Mouse (Mus musculus): ENCODE data around the gene Vdac2.

Gene Vdac2

DNA sequence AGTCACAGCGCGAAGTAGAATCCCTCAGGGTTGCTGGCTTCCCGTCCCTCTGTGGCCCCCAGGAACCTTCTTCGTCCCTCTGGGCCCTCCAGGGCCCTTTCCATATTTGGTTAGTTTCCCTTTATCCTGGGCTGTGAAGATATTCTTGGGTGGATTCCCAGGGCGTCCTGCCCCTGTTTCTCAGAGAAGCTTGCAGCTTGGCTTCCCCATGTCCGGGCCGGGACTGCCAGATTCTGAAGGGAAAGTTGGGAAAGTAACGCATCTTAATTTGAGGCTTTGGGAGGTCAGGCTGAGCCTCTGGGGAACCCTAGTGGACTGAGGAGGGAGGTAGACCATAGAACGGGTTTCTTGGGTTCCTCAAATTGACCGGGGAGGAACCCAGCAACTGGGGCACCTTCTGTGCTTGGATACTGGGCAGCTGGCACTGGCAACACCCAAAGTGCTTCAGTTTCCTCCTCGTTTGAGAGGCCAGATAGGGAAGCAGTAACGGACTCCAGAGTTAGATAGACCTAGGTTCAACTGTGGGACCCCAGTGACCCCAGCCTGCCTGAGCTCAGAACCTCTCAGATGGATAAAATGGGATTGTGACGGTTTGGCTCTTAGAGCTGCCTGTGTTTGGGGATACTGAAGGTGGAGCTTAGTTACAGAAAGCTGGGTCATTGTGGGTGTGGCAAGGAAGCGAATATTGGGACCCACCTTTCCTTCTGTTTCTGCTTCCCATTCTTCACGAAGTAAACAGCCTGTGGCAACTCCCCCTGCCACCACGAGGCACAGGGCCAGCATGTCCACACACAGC lies 27.2 kb downstream of the Vdac2 start:
- no peak for DNase-seq (ENCODE audit: low spot score in 2 of 2)

DNA sequence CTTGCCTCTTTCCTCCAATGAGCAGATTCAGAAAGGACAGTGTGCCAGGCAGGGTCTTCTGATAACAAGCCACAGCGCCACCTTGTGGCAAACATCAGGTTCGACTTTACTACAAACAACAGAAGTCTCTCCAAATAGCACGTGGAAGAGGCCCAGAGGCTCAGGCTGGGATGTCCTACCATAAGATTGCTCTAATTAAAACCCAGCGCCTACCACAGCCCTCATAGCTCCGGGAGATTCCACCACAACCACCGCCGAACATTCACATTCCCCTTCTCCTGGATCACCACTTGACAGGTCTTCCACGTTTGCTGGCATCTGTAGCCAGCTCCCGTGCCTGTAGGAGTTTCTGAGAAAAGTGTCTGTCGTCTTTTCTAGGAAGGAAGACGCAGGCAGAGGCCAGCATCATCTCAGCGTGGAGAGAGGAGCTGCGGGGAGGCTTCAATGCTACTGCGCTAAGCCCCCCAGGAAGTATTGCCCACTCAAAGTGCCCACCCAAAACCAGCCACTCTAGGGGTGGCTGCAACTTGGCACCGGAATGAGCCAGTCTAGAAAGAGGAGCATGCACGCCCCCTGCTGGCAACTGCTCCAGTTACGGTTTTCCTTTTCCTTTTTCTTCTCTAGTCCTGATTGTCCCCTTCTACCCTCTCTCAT lies 28.5 kb downstream of the Vdac2 start:
- peak; percentile 50 to 68 for DNase-seq (ENCODE audit: low spot score in 2 of 2)

GRCm38 (mm10) chr14:21854271-21854670 lies 29.2 kb downstream of the Vdac2 start:
- DNase-seq (ENCODE audit: low spot score in 2 of 2): no peak

DNA sequence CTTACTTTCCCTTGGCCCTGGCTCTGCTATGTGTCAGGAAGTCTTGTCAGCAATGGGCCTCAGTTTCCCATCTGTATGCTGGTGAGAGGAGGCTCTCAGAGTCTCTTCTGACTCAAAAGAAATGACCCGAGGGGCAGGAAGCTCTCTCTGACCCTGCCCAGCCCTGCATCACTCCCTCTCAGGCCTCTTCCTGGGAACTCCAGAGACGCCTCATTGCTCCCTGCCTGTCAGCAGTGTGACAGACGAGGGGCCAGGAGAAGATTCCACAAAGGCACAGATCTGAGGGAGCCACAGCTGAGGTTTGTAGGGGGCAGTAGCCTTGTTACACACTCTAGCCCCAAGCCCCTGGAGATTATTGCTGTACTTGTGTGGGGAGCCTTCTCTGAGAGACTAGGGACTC lies 30.9 kb downstream of the Vdac2 start:
- no peak for DNase-seq (ENCODE audit: low spot score in 2 of 2)

- no peak for DNase-seq (ENCODE audit: low spot score in 2 of 2)
Observed at GRCm38 (mm10) chr14:21856886-21857285, 31.8 kb downstream of the Vdac2 start.

DNA sequence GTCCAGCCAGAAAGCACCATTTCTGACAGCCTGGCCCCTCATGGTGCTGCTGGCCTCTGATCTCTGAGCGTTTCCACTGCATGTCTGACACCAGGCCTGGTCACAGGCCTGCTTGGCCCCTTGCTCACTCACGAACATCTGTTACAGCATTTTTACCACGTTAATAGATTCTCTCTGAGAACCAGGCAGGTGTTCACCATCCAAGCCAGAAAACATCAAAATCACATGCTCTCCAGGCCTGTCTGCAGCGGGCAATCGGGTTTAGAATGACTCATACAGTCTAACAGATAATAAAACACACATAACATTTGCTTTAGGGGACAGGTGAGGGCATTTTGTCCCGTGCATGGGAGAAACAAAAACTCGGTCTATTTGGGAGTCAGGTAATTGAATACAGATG lies 41.3 kb downstream of the Vdac2 start:
- DNase-seq (ENCODE audit: low spot score in 2 of 2): no peak

GRCm38 (mm10) chr14:21866816-21867215 lies 41.8 kb downstream of the Vdac2 start:
- no peak for DNase-seq (ENCODE audit: low spot score in 2 of 2)

GRCm38 (mm10) chr14:21890430-21890829 lies 65.4 kb downstream of the Vdac2 start:
- DNase-seq (ENCODE audit: low spot score in 2 of 2): no peak

GRCm38 (mm10) chr14:21891581-21892340 lies 66.7 kb downstream of the Vdac2 start:
- DNase-seq (ENCODE audit: low spot score in 2 of 2): no peak

GRCm38 (mm10) chr14:21892341-21892659 lies 67.3 kb downstream of the Vdac2 start:
- no peak for DNase-seq (ENCODE audit: low spot score in 2 of 2)

Measured in spleen, postnatal 14 days (tissue).